Mouse (Mus musculus) intestine, embryonic 14.5 days (tissue): Measurements from ENCODE around the gene Snu13. TPM values are rescaled to one million over a fixed set of nuclear protein-coding genes. Genes with fewer than 3 reads are reported as not detected.

ENCODE experiments used
- ATAC-seq: fragments of 200-750 bp; cut with Nextera tagmentation; replicated peaks from 2 replicates; pipeline ENCODE4 v1.8.0; 2017; ENCODE audit warnings: low read depth, moderate number of reproducible peaks, moderate TSS enrichment, moderate library complexity; ENCODE audit not compliant: low FRiP score, low TSS enrichment
- DNase-seq: peaks from one replicate; pipeline ENCODE4 v3.0.0-alpha.2; 2018; ENCODE audit warnings: low spot score
- H3K27ac ChIP-seq: fragments of 300-500 bp; sonication (generic); 2 replicates; pipeline ENCODE4 v1.5.1; 2014; ENCODE audit warnings: low read depth, mild to moderate bottlenecking, control low read depth
- H3K27me3 ChIP-seq: fragments of 300-500 bp; sonication (generic); replicated peaks from 2 replicates; pipeline ENCODE4 v1.6.1; 2014; ENCODE audit warnings: low read length, control low read depth; ENCODE audit not compliant: control insufficient read depth, insufficient read depth
- H3K36me3 ChIP-seq: fragments of 300-500 bp; sonication (generic); 2 replicates; pipeline ENCODE4 v1.6.1; 2014; ENCODE audit warnings: low read length, control low read depth; ENCODE audit not compliant: control insufficient read depth, insufficient read depth
- H3K4me1 ChIP-seq: fragments of 300-500 bp; sonication (generic); replicated peaks from 2 replicates; pipeline ENCODE4 v1.6.1; 2014; ENCODE audit warnings: low read length, control low read depth, mixed read lengths; ENCODE audit not compliant: control insufficient read depth, insufficient read depth
- H3K4me2 ChIP-seq: fragments of 300-500 bp; sonication (generic); 2 replicates; pipeline ENCODE4 v1.6.1; 2014; ENCODE audit warnings: low read length
- H3K4me3 ChIP-seq: fragments of 300-500 bp; sonication (generic); 2 replicates; pipeline ENCODE4 v1.5.1; 2014; ENCODE audit warnings: low read depth, low read length, control low read depth, mixed read lengths
- H3K9ac ChIP-seq: fragments of 300-500 bp; sonication (generic); 2 replicates; pipeline ENCODE4 v1.6.1; 2014; ENCODE audit warnings: mild to moderate bottlenecking, low read length
- H3K9me3 ChIP-seq: fragments of 300-500 bp; sonication (generic); 2 replicates; pipeline ENCODE4 v1.6.1; 2016; ENCODE audit warnings: low read length, control low read depth; ENCODE audit not compliant: control insufficient read depth
- WGBS: fragments of 180-500 bp; shearing (Covaris S2); extraction: QIAGEN DNeasy Blood & Tissue Kit; methylation state at CpG from one replicate; pipeline ENCODE4 v1.1.7; 2014; 5-methylcytosine and 5-hydroxymethylcytosine counted together
- polyA plus RNA-seq: library from polyadenylated mRNA; unstranded; fragments of >200 nt; fragmentation: Nextera tagmentation; extraction: Ambion mirVana; gene quantifications from 2 replicates; pipeline ENCODE4 v1.2.1, GENCODE M21; 2014

Gene Snu13
- polyA plus RNA-seq, 1 experiment from 2014 or later = 301 TPM

GRCm38 (mm10) chr15:82019288-82019687, 28.1 kb downstream of the Snu13 start:
- WGBS = 87% methylated on average over 3 of the region's 3 CpGs
- H3K4me1 ChIP-seq = peaks cover 17% of the 10 kb centered on the region
- H3K4me2 ChIP-seq = no peak overlapping the region
- no peaks in the 10 kb centered on the region for H3K9me3 ChIP-seq
- no peak overlapping the region for H3K27ac ChIP-seq
- peaks cover 38% of the 10 kb centered on the region for H3K36me3 ChIP-seq
- ATAC-seq (no peak), DNase-seq (no peak)
- H3K27me3 ChIP-seq = no peaks in the 10 kb centered on the region
- H3K9ac ChIP-seq = no peak overlapping the region
- no peak overlapping the region for H3K4me3 ChIP-seq

DNA sequence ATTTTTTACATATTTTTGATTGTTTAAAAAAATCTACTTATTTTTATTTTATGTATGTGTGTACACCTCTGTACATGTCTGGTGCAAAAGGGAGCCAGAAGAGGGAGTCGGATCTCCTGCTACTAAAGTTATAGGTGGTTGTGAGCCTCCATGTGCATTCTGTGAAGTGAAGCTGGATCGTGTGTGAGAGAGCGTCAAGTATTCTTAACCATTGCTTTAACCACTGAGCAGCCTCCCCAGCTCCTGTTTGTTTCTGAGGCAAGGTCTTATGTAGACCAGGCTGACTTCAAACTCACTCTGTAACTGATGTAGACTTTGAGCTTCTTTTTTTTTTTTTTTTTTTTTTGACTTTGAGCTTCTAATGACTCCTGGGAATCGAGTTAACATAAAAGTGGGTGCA, 29.9 kb downstream of the Snu13 start:
- Histone ChIP-seq H3K27ac (no peak overlapping the region), H3K9me3 (no peaks in the 10 kb centered on the region), H3K4me1 (peaks cover 17% of the 10 kb centered on the region), H3K27me3 (no peaks in the 10 kb centered on the region), H3K4me3 (no peak overlapping the region), H3K4me2 (no peak overlapping the region), H3K9ac (no peak overlapping the region), H3K36me3 (peaks cover 22% of the 10 kb centered on the region)
- WGBS = 80% methylated on average over 4 of the region's 4 CpGs
- ATAC-seq (no peak), DNase-seq (no peak)

DNA sequence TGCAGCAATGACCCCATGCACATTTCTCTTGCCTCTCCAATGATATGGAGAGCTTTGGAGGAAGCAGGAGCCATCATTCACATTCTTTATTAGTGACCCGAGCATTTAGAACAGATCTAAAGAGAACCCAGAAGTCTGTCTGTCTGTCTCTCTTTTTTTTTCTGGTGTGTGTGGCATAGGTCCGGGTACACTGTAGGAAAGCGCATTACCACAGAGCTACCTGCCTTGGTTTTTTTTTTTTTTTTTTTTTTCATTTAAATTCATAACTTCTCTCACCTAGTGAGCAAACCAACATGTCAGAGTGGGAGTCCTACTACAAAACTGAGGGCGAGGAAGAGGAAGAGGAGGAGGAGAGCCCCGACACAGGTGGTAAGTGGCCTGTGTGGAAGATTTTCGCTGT, 30.6 kb downstream of the Snu13 start:
- WGBS = 24% methylated on average over 6 of the region's 6 CpGs
- Histone ChIP-seq H3K36me3 (peaks cover 21% of the 10 kb centered on the region), H3K27me3 (no peaks in the 10 kb centered on the region), H3K4me3 (peak overlapping the region; percentile 100), H3K27ac (peak overlapping the region; percentile 29; the same call in 1 of the 2 replicates), H3K9ac (peak overlapping the region; percentile 75), H3K9me3 (no peaks in the 10 kb centered on the region), H3K4me2 (peak overlapping the region; percentile 79), H3K4me1 (peaks cover 17% of the 10 kb centered on the region)
- DNase-seq (no peak), ATAC-seq (no peak)

GRCm38 (mm10) chr15:82016101-82016808, 31.1 kb downstream of the Snu13 start:
- peak overlapping the region; percentile 100 for H3K4me3 ChIP-seq
- peak overlapping the region; percentile 79 for H3K4me2 ChIP-seq
- no peaks in the 10 kb centered on the region for H3K27me3 ChIP-seq
- peak overlapping the region; percentile 69 for H3K27ac ChIP-seq
- peak; percentile 99 for DNase-seq
- under 1% methylated on average over 51 of the region's 53 CpGs for WGBS
- peaks cover 20% of the 10 kb centered on the region for H3K36me3 ChIP-seq
- ATAC-seq = peak; percentile 96
- H3K4me1 ChIP-seq = peaks cover 17% of the 10 kb centered on the region
- H3K9ac ChIP-seq = peak overlapping the region; percentile 75
- H3K9me3 ChIP-seq = no peaks in the 10 kb centered on the region

- Histone ChIP-seq H3K4me2 (peak overlapping the region; percentile 79), H3K4me3 (peak overlapping the region; percentile 100), H3K36me3 (peaks cover 18% of the 10 kb centered on the region), H3K27ac (peak overlapping the region; percentile 69), H3K9me3 (no peaks in the 10 kb centered on the region), H3K27me3 (no peaks in the 10 kb centered on the region), H3K9ac (peak overlapping the region; percentile 75), H3K4me1 (peaks cover 17% of the 10 kb centered on the region)
- 1% methylated on average over 39 of the region's 39 CpGs for WGBS
- ATAC-seq (peak; percentile 66), DNase-seq (peak; percentile 73)
These were observed 31.9 kb downstream of the Snu13 start for GRCm38 (mm10) chr15:82015392-82016100.

DNA sequence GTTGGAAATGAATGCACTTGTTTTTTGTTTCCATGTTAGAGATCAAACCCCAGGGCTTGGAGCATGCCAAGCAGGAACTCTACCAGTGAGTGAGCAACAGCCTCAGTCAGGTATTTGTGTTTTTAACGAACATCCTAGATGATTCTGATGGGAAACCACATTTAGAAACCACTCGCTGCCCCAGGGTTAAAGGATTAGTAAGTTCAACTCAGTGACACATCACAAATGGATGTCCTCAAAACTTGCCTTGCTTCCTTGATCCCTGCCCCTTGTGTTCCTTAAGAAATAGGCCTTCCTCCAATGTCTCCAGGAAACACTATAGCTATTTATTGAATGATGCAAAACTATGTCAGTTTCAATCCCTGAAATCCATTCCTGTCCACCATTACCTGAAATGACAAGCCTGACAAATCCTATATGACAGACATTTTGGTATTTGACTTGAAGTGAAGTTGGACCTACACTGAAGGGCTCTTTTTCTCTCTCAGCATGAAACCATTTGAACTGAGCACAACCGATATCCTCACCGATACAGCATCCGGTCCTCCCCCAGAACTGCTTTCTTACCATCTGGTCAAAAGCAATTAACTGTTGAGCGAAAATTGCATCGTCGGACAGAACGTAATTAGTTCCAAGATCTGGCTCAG, 32.5 kb downstream of the Snu13 start:
- Histone ChIP-seq H3K4me3 (peak overlapping the region; percentile 100), H3K4me1 (peaks cover 17% of the 10 kb centered on the region), H3K9me3 (no peaks in the 10 kb centered on the region), H3K27ac (peak overlapping the region; percentile 69; the same call in 1 of the 2 replicates), H3K9ac (peak overlapping the region; percentile 75), H3K27me3 (no peaks in the 10 kb centered on the region), H3K4me2 (peak overlapping the region; percentile 79), H3K36me3 (peaks cover 16% of the 10 kb centered on the region)
- DNase-seq (no peak), ATAC-seq (no peak)
- 19% methylated on average over 9 of the region's 9 CpGs for WGBS

GRCm38 (mm10) chr15:82011947-82012346, 35.5 kb downstream of the Snu13 start:
- H3K36me3 ChIP-seq = peaks cover 5% of the 10 kb centered on the region; the same call in 1 of the 2 replicates
- no peak overlapping the region for H3K9ac ChIP-seq
- 84% methylated on average over 6 of the region's 6 CpGs for WGBS
- no peak overlapping the region for H3K4me2 ChIP-seq
- no peak overlapping the region for H3K27ac ChIP-seq
- DNase-seq (no peak), ATAC-seq (no peak)
- H3K4me1 ChIP-seq = peaks cover 15% of the 10 kb centered on the region
- H3K27me3 ChIP-seq = no peaks in the 10 kb centered on the region
- no peak overlapping the region for H3K4me3 ChIP-seq
- no peaks in the 10 kb centered on the region for H3K9me3 ChIP-seq

- Histone ChIP-seq H3K9me3 (no peaks in the 10 kb centered on the region), H3K4me2 (no peak overlapping the region), H3K9ac (no peak overlapping the region), H3K4me3 (no peak overlapping the region), H3K27me3 (no peaks in the 10 kb centered on the region), H3K36me3 (peaks cover 20% of the 10 kb centered on the region; the same call in 1 of the 2 replicates), H3K4me1 (no peaks in the 10 kb centered on the region), H3K27ac (no peak overlapping the region)
- ATAC-seq = peak; percentile 54
- no peak for DNase-seq
- 69% methylated on average over 8 of the region's 8 CpGs for WGBS
These were observed 43.1 kb downstream of the Snu13 start for GRCm38 (mm10) chr15:82004257-82004656.
